35 mouse cellular contexts compared by ENCODE assay signal in the genomic region with DNA sequence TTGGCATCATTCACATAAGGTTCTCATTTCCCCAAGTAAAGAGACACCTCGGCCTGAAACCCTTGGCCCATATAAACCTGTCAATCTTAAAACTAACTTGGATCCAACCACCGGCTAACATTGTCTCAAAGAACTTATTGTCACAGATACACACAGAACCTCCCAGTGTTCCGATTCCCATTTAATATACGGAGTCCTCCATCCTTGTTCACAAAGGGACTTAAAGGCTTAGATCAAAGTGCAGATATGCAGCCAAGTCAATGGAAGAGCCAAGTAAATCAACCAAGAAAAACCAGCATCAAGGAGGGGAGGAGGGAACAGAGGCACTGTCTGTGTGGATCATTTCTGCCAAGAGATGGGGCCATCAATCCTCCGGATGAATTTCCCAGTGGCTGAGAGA.
"Had no signal": no experiment of that assay in that cellular context is flagged by ENCODE, and none has a peak within 500 bp of the region (broad histone marks: within the 10 kb centered on the region; RNA-seq: fewer than 3 reads in every experiment).

No protein-coding gene starts in this region.

- H3K4me3 ChIP-seq: heart, embryonic 12.5 days; heart, embryonic 13.5 days; heart, embryonic 15.5 days; hindbrain, embryonic 10.5 days; hindbrain, embryonic 12.5 days; hindbrain, embryonic 13.5 days; hindbrain, embryonic 15.5 days; intestine, embryonic 15.5 days; kidney, embryonic 15.5 days; layer of hippocampus, adult 2 months; left cerebral cortex, adult 2 months had no signal

- H3K36me3 ChIP-seq: heart, embryonic 12.5 days; heart, embryonic 13.5 days; heart, embryonic 15.5 days; hindbrain, embryonic 15.5 days; intestine, embryonic 15.5 days; kidney, embryonic 15.5 days had no signal

- H3K9ac ChIP-seq: heart, embryonic 12.5 days; heart, embryonic 13.5 days; heart, embryonic 15.5 days; hindbrain, embryonic 12.5 days; hindbrain, embryonic 13.5 days; hindbrain, embryonic 14.5 days; hindbrain, embryonic 15.5 days; intestine, embryonic 15.5 days; kidney, embryonic 15.5 days had no signal

- DNase-seq: heart, postnatal 10 days; heart, postnatal 14 days; heart, postnatal 36 days; heart, postnatal 4 days; kidney, adult 11 months; kidney, adult 18-20 months; kidney, adult 2 months; kidney, adult 8-10 months; kidney, adult 9 months; kidney, postnatal 10 days; kidney, postnatal 14 days; kidney, postnatal 25 days; kidney, postnatal 36 days; kidney, postnatal 4 days; layer of hippocampus, adult 9-11 months; layer of hippocampus, postnatal 36 days had no signal

- ATAC-seq: hindbrain, embryonic 16.5 days; hindbrain, postnatal 0 days; inflammation-experienced regulatory T-cells, adult 6 months; intestine, embryonic 15.5 days; intestine, embryonic 16.5 days; intestine, postnatal 0 days had no signal

- H3K4me2 ChIP-seq: heart, embryonic 11.5 days; heart, embryonic 12.5 days; heart, embryonic 13.5 days; heart, embryonic 15.5 days; hindbrain, embryonic 12.5 days; hindbrain, embryonic 13.5 days; hindbrain, embryonic 14.5 days; hindbrain, embryonic 15.5 days; intestine, embryonic 15.5 days; kidney, embryonic 15.5 days had no signal

- H3K4me1 ChIP-seq: heart, embryonic 15.5 days had no signal

- H3K27ac ChIP-seq: heart, embryonic 13.5 days; heart, embryonic 15.5 days; hindbrain, embryonic 10.5 days; hindbrain, embryonic 12.5 days; hindbrain, embryonic 13.5 days; hindbrain, embryonic 14.5 days; hindbrain, embryonic 15.5 days; hindbrain, postnatal 0 days; intestine, embryonic 15.5 days; kidney, embryonic 15.5 days; kidney, postnatal 0 days; layer of hippocampus, adult 2 months; left cerebral cortex, adult 2 months had no signal

- H3K9me3 ChIP-seq: heart, embryonic 12.5 days; heart, embryonic 13.5 days; heart, embryonic 15.5 days; hindbrain, embryonic 10.5 days; hindbrain, embryonic 12.5 days; hindbrain, embryonic 13.5 days; hindbrain, embryonic 15.5 days; intestine, embryonic 15.5 days; kidney, embryonic 15.5 days had no signal
